ENCODE assay signal across 11 mouse cellular contexts in the genomic region with DNA sequence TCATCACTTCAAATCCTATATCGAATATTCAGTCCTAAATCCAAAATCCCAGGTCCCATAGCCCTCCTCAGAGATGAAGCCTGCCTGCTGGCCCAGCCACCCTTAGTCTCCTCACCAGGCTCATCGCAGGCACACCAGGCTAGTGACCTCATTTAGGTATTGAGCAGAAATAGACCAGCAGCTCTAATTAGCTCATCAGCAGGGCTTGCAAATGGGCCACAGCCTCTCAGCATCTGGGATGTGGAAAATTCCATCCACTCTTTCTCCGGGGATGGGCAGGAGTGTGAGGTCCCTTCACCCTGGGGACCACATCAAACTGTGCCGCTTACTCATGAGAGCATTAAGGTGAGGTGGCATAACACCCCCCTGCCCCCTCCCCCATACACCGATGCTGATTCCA.
"Had no signal": no experiment of that assay in that cellular context is flagged by ENCODE, and none has a peak within 500 bp of the region (broad histone marks: within the 10 kb centered on the region; RNA-seq: fewer than 3 reads in every experiment).

No protein-coding gene starts in this region.

- DNase-seq: kidney, adult 2 months; kidney, postnatal 14 days; layer of hippocampus, adult 9-11 months; left cerebral cortex, postnatal 4 days; lung, adult 2 months; lung, postnatal 36 days; right cerebral cortex, postnatal 14 days; thymus, postnatal 4 days had no signal

- H3K4me3 ChIP-seq: kidney, embryonic 15.5 days; limb, embryonic 13.5 days; liver, embryonic 15.5 days had no signal

- H3K27ac ChIP-seq: limb, embryonic 13.5 days; liver, embryonic 15.5 days had no signal
